Mouse (Mus musculus): ENCODE measurements at regions not wholly inside any gene's neighbourhood (a gene's known extent, or its start where the extent isn't known, plus 50 kb on each side); places are given as distances from the start of the nearest gene placed in this dataset.
A peak's percentile ranks its signal among the peaks of the same experiment; 100 is the strongest.

- WGBS, result 84% methylated on average over 6 of the region's 6 CpGs
- Histone ChIP-seq H3K9me3 (ENCODE audit: low read depth, low read length) (no peaks in the 10 kb centered on the region), H3K9ac (no peak overlapping the region), H3K27me3 (ENCODE audit: insufficient read depth, low read length) (no peaks in the 10 kb centered on the region), H3K4me1 (ENCODE audit: insufficient read depth) (no peaks in the 10 kb centered on the region), H3K36me3 (ENCODE audit: insufficient read depth) (no peaks in the 10 kb centered on the region), H3K4me3 (ENCODE audit: low read depth, low read length) (no peak overlapping the region), H3K27ac (ENCODE audit: low read depth) (no peak overlapping the region), H3K4me2 (no peak overlapping the region)
- TF ChIP-seq CTCF (IDR thresholded peaks at IDR 0.05; ENCODE audit: low read depth), result no peak
- ATAC-seq (ENCODE audit: insufficient read depth), result no peak
- no peak for DNase-seq
Measured at GRCm38 (mm10) chr16:31598989-31599421, 64.2 kb upstream of the Dlg1 start.

- H3K36me3 ChIP-seq (ENCODE audit: insufficient read depth), result no peaks in the 10 kb centered on the region
- no peak overlapping the region for H3K4me2 ChIP-seq
- no peak for ATAC-seq (ENCODE audit: insufficient read depth)
- TF ChIP-seq CTCF (IDR thresholded peaks at IDR 0.05; ENCODE audit: low read depth), result no peak
- no peak overlapping the region for H3K27ac ChIP-seq (ENCODE audit: low read depth)
- H3K27me3 ChIP-seq (ENCODE audit: insufficient read depth, low read length), result no peaks in the 10 kb centered on the region
- 91% methylated on average over 3 of the region's 3 CpGs for WGBS
- H3K4me1 ChIP-seq (ENCODE audit: insufficient read depth), result peaks cover under 1% of the 10 kb centered on the region; the same call in 1 of the 2 replicates
- DNase-seq, result no peak
- H3K4me3 ChIP-seq (ENCODE audit: low read depth, low read length), result no peak overlapping the region
- no peak overlapping the region for H3K9ac ChIP-seq
- H3K9me3 ChIP-seq (ENCODE audit: low read depth, low read length), result no peaks in the 10 kb centered on the region
Measured at GRCm38 (mm10) chr16:31601278-31601677, 62.0 kb upstream of the Dlg1 start.

GRCm38 (mm10) chr16:31603185-31603584, 60.1 kb upstream of the Dlg1 start:
- H3K9ac ChIP-seq, result no peak overlapping the region
- DNase-seq (no peak), ATAC-seq (ENCODE audit: insufficient read depth) (no peak)
- no peak overlapping the region for H3K4me3 ChIP-seq (ENCODE audit: low read depth, low read length)
- H3K4me1 ChIP-seq (ENCODE audit: insufficient read depth), result peaks cover 7% of the 10 kb centered on the region
- H3K27ac ChIP-seq (ENCODE audit: low read depth), result no peak overlapping the region
- no peak overlapping the region for H3K4me2 ChIP-seq
- H3K9me3 ChIP-seq (ENCODE audit: low read depth, low read length), result no peaks in the 10 kb centered on the region
- WGBS, result 71% methylated on average over 11 of the region's 11 CpGs
- no peaks in the 10 kb centered on the region for H3K36me3 ChIP-seq (ENCODE audit: insufficient read depth)
- no peak for TF ChIP-seq CTCF (IDR thresholded peaks at IDR 0.05; ENCODE audit: low read depth)
- H3K27me3 ChIP-seq (ENCODE audit: insufficient read depth, low read length), result no peaks in the 10 kb centered on the region

- no peak overlapping the region for H3K9ac ChIP-seq
- H3K4me1 ChIP-seq (ENCODE audit: insufficient read depth), result peaks cover 7% of the 10 kb centered on the region
- TF ChIP-seq CTCF (IDR thresholded peaks at IDR 0.05; ENCODE audit: low read depth), result no peak
- 43% methylated on average over 11 of the region's 11 CpGs for WGBS
- no peaks in the 10 kb centered on the region for H3K27me3 ChIP-seq (ENCODE audit: insufficient read depth, low read length)
- ATAC-seq (ENCODE audit: insufficient read depth) (peak; percentile 84), DNase-seq (peak; percentile 70)
- no peak overlapping the region for H3K4me2 ChIP-seq
- H3K27ac ChIP-seq (ENCODE audit: low read depth), result peak overlapping the region; percentile 64
- H3K9me3 ChIP-seq (ENCODE audit: low read depth, low read length), result no peaks in the 10 kb centered on the region
- H3K4me3 ChIP-seq (ENCODE audit: low read depth, low read length), result no peak overlapping the region
- no peaks in the 10 kb centered on the region for H3K36me3 ChIP-seq (ENCODE audit: insufficient read depth)
Measured at GRCm38 (mm10) chr16:31606389-31607177, 56.7 kb upstream of the Dlg1 start.

- Histone ChIP-seq H3K4me3 (ENCODE audit: low read depth, low read length) (no peak overlapping the region), H3K9ac (no peak overlapping the region), H3K4me2 (no peak overlapping the region), H3K27ac (ENCODE audit: low read depth) (no peak overlapping the region), H3K9me3 (ENCODE audit: low read depth, low read length) (no peaks in the 10 kb centered on the region), H3K27me3 (ENCODE audit: insufficient read depth, low read length) (no peaks in the 10 kb centered on the region), H3K4me1 (ENCODE audit: insufficient read depth) (peaks cover 7% of the 10 kb centered on the region), H3K36me3 (ENCODE audit: insufficient read depth) (no peaks in the 10 kb centered on the region)
- DNase-seq (no peak), ATAC-seq (ENCODE audit: insufficient read depth) (no peak)
- WGBS, result 74% methylated on average over 7 of the region's 7 CpGs
- TF ChIP-seq CTCF (IDR thresholded peaks at IDR 0.05; ENCODE audit: low read depth), result no peak
Measured at GRCm38 (mm10) chr16:31608964-31609363, 54.3 kb upstream of the Dlg1 start.

GRCm38 (mm10) chr16:31609394-31610172, 53.7 kb upstream of the Dlg1 start:
- Histone ChIP-seq H3K27me3 (ENCODE audit: insufficient read depth, low read length) (no peaks in the 10 kb centered on the region), H3K4me3 (ENCODE audit: low read depth, low read length) (no peak overlapping the region), H3K9me3 (ENCODE audit: low read depth, low read length) (no peaks in the 10 kb centered on the region), H3K4me2 (no peak overlapping the region), H3K27ac (ENCODE audit: low read depth) (no peak overlapping the region), H3K9ac (no peak overlapping the region), H3K4me1 (ENCODE audit: insufficient read depth) (peaks cover 7% of the 10 kb centered on the region), H3K36me3 (ENCODE audit: insufficient read depth) (no peaks in the 10 kb centered on the region)
- ATAC-seq (ENCODE audit: insufficient read depth) (no peak), DNase-seq (no peak)
- WGBS, result 66% methylated on average over 10 of the region's 10 CpGs
- no peak for TF ChIP-seq CTCF (IDR thresholded peaks at IDR 0.05; ENCODE audit: low read depth)
